Mouse (Mus musculus): ENCODE results near the gene Gm11565. TPM values are rescaled to one million over a fixed set of nuclear protein-coding genes. Genes with fewer than 3 reads are reported as not detected.
"Not testable (repeated sequence)": the region's sequence is repeated elsewhere in the genome, so short reads cannot be mapped to it uniquely, and the experiment has no call there.

The Gm11565 gene
- not detected in 3 replicates for total RNA-seq (2017)

GRCm38 (mm10) chr11:99914451-99914850 is at the start of gene Gm11565:
Gene Gm11565 (plus strand): TSS chr11:99914751.
- ATAC-seq (replicated peaks; ENCODE audit: insufficient number of reproducible peaks, low FRiP score, low TSS enrichment, poor library complexity, severe bottlenecking): no peak

- ATAC-seq (replicated peaks; ENCODE audit: insufficient number of reproducible peaks, low FRiP score, low TSS enrichment, poor library complexity, severe bottlenecking): not testable (repeated sequence)
Observed at GRCm38 (mm10) chr11:99873089-99873488, 41.5 kb upstream of the Gm11565 start, which contains the start of gene Krtap9-1. Gene Krtap9-1 (plus strand): TSS chr11:99873389.

- ATAC-seq (replicated peaks; ENCODE audit: insufficient number of reproducible peaks, low FRiP score, low TSS enrichment, poor library complexity, severe bottlenecking): not testable (repeated sequence)
Observed at GRCm38 (mm10) chr11:99878887-99879286, 35.7 kb upstream of the Gm11565 start, which contains the start of gene Gm11567. Gene Gm11567 (plus strand): TSS chr11:99879187.

- ATAC-seq (replicated peaks; ENCODE audit: insufficient number of reproducible peaks, low FRiP score, low TSS enrichment, poor library complexity, severe bottlenecking): no peak
Observed at GRCm38 (mm10) chr11:99907620-99908019, 6.9 kb upstream of the Gm11565 start, which contains the start of gene Krtap31-1. Gene Krtap31-1 (plus strand): TSS chr11:99907920.

GRCm38 (mm10) chr11:99935991-99936390 is 21.4 kb downstream of the Gm11565 start, which contains the start of gene Krtap31-2:
Gene Krtap31-2 (plus strand): TSS chr11:99936291.
- no peak for ATAC-seq (replicated peaks; ENCODE audit: insufficient number of reproducible peaks, low FRiP score, low TSS enrichment, poor library complexity, severe bottlenecking)

GRCm38 (mm10) chr11:99937751-99938264 is 23.3 kb downstream of the Gm11565 start:
- no peak for ATAC-seq (replicated peaks; ENCODE audit: insufficient number of reproducible peaks, low FRiP score, low TSS enrichment, poor library complexity, severe bottlenecking)

GRCm38 (mm10) chr11:99948175-99948574 is 33.6 kb downstream of the Gm11565 start, which contains the start of gene Krtap9-5:
Gene Krtap9-5 (plus strand): TSS chr11:99948475.
- no peak for ATAC-seq (replicated peaks; ENCODE audit: insufficient number of reproducible peaks, low FRiP score, low TSS enrichment, poor library complexity, severe bottlenecking)

- ATAC-seq (replicated peaks; ENCODE audit: insufficient number of reproducible peaks, low FRiP score, low TSS enrichment, poor library complexity, severe bottlenecking): no peak
Observed at GRCm38 (mm10) chr11:99964213-99964612, 49.7 kb downstream of the Gm11565 start.

Other genes starting within 250 kb of the Gm11565 start
- not detected in 3 replicates for gene Krtap4-6, start 248.8 kb upstream of the Gm11565 start, total RNA-seq (2017)
- gene Gm14190, start 224.0 kb upstream of the Gm11565 start, total RNA-seq (2017): not detected in 3 replicates
- not detected in 3 replicates for gene Gm14180, start 180.5 kb upstream of the Gm11565 start, total RNA-seq (2017)
- gene Gm11595, start 141.8 kb upstream of the Gm11565 start, total RNA-seq (2017): not detected in 3 replicates
- gene Krtap4-8, start 134.0 kb upstream of the Gm11565 start, total RNA-seq (2017): not detected in 3 replicates
- not detected in 3 replicates for gene Krtap4-9, start 129.6 kb upstream of the Gm11565 start, total RNA-seq (2017)
- not detected in 3 replicates for gene Gm11596, start 121.3 kb upstream of the Gm11565 start, total RNA-seq (2017)
- not detected in 3 replicates for gene Gm11569, start 115.8 kb upstream of the Gm11565 start, total RNA-seq (2017)
- not detected in 3 replicates for gene Gm11554, start 110.3 kb upstream of the Gm11565 start, total RNA-seq (2017)
- not detected in 3 replicates for gene Krtap4-13, start 104.9 kb upstream of the Gm11565 start, total RNA-seq (2017)
- gene Gm11564, start 99.1 kb upstream of the Gm11565 start, total RNA-seq (2017): not detected in 3 replicates
- gene 2300003K06Rik, start 76.7 kb upstream of the Gm11565 start, total RNA-seq (2017): not detected in 3 replicates
- not detected in 3 replicates for gene Krtap4-16, start 63.1 kb upstream of the Gm11565 start, total RNA-seq (2017)
- not detected in 3 replicates for gene Gm11568, start 56.8 kb upstream of the Gm11565 start, total RNA-seq (2017)
- gene Gm11559, start 50.3 kb upstream of the Gm11565 start, total RNA-seq (2017): not detected in 3 replicates
- not detected in 3 replicates for gene Krtap9-1, start 41.4 kb upstream of the Gm11565 start, total RNA-seq (2017)
- gene Gm11567, start 35.6 kb upstream of the Gm11565 start, total RNA-seq (2017): not detected in 3 replicates
- not detected in 3 replicates for gene Krtap31-1, start 6.8 kb upstream of the Gm11565 start, total RNA-seq (2017)
- gene Krtap31-2, start 21.5 kb downstream of the Gm11565 start, total RNA-seq (2017): not detected in 3 replicates
- gene Krtap9-5, start 33.7 kb downstream of the Gm11565 start, total RNA-seq (2017): not detected in 3 replicates
- not detected in 3 replicates for gene Krtap29-1, start 64.3 kb downstream of the Gm11565 start, total RNA-seq (2017)
- not detected in 3 replicates for gene Krtap16-1, start 71.8 kb downstream of the Gm11565 start, total RNA-seq (2017)
- not detected in 3 replicates for gene Krtap17-1, start 79.2 kb downstream of the Gm11565 start, total RNA-seq (2017)
- not detected in 3 replicates for gene Krt33a, start 101.5 kb downstream of the Gm11565 start, total RNA-seq (2017)
- not detected in 3 replicates for gene Krt33b, start 115.1 kb downstream of the Gm11565 start, total RNA-seq (2017)
- not detected in 3 replicates for gene Krt34, start 126.8 kb downstream of the Gm11565 start, total RNA-seq (2017)
- not detected in 3 replicates for gene Krt31, start 135.8 kb downstream of the Gm11565 start, total RNA-seq (2017)
- gene Krt32, start 173.5 kb downstream of the Gm11565 start, total RNA-seq (2017): not detected in 3 replicates
- gene Krt35, start 181.5 kb downstream of the Gm11565 start, total RNA-seq (2017): not detected in 3 replicates
- not detected in 3 replicates for gene Krt36, start 190.9 kb downstream of the Gm11565 start, total RNA-seq (2017)
- gene Krt13, start 206.8 kb downstream of the Gm11565 start, total RNA-seq (2017): not detected in 3 replicates
- not detected in 3 replicates for gene Krt15, start 221.2 kb downstream of the Gm11565 start, total RNA-seq (2017)
- gene Krt19, start 233.9 kb downstream of the Gm11565 start, total RNA-seq (2017): not detected in 3 replicates